In the genomic region with DNA sequence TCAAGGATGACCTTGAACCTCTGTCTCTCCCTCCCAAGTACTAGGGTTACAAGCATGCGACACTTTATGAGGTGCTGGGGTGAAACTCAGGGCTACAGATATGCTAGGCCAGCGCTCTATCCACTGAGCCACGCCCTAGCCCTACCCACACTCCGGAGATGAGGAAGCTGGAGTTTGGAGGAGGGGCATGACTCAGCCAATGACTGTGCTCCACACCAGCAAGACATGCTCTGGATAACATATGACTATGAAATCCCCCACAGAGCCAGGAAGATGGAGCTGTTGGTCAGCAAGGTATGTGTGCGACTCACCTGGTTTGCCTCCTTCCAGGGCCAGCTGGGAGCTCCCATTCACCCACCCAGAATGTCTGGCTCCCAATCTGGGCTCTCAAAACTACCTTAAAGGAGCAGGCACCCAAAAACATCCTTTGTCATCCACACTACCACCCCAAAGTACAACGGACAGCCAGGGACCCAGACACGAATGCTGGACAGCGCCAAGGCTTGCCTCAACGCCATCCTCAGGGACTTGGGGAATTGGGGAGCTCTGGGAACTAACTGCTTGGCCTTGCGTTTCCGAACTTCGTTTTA, we compare ENCODE assay signal across 1 mouse cellular context.
TF ChIP-seq lines count a peak whose summit lies in the region.

No protein-coding gene starts in this region.

TF ChIP-seq in CH12.LX, 34 proteins besides CTCF, POLR2A, EP300 and RAD21:
- TF ChIP-seq NRF1 (IDR thresholded peaks at IDR 0.05; ENCODE audit: low read depth, low read length) (no peak), HCFC1 (IDR thresholded peaks at IDR 0.05; ENCODE audit: low read depth, low read length) (peak; percentile 9; the same call in 1 of the 2 replicates), BHLHE40 (IDR thresholded peaks at IDR 0.05; ENCODE audit: low read depth, low read length) (no peak), NELFE (IDR thresholded peaks at IDR 0.05; ENCODE audit: low read depth, low read length) (peak; percentile 74), ELF1 (IDR thresholded peaks at IDR 0.05; ENCODE audit: low read depth, low read length) (peak; percentile 78), TCF12 (IDR thresholded peaks at IDR 0.05; ENCODE audit: low read depth, low read length) (peak; percentile 45; the same call in 1 of the 2 replicates), ETS1 (conservative IDR thresholded peaks at IDR 0.05; ENCODE audit: low read depth, low read length) (no peak), TBP (conservative IDR thresholded peaks at IDR 0.05; ENCODE audit: low read depth, low read length) (peak; percentile 90), SMC3 (IDR thresholded peaks at IDR 0.05; ENCODE audit: low read depth, low read length) (no peak), CHD1 (IDR thresholded peaks at IDR 0.05; ENCODE audit: low read depth, low read length) (peak; percentile 89; the same call in 1 of the 2 replicates), IRF4 (IDR thresholded peaks at IDR 0.05; ENCODE audit: low read depth, low read length) (no peak), GABPA (IDR thresholded peaks at IDR 0.05; ENCODE audit: insufficient replicate concordance, low read depth, low read length) (no peak), CHD2 (IDR thresholded peaks at IDR 0.05; ENCODE audit: low read length) (no peak), MEF2A (IDR thresholded peaks at IDR 0.05; ENCODE audit: borderline replicate concordance, low read depth, low read length) (no peak), KAT2A (IDR thresholded peaks at IDR 0.05; ENCODE audit: insufficient replicate concordance, low read length) (no peak), MAFK (IDR thresholded peaks at IDR 0.05; ENCODE audit: insufficient replicate concordance, low read length) (no peak), ZC3H11A (IDR thresholded peaks at IDR 0.05; ENCODE audit: low read depth, low read length) (no peak), SIN3A (IDR thresholded peaks at IDR 0.05; ENCODE audit: low read length) (peak; percentile 83), ZKSCAN1 (IDR thresholded peaks at IDR 0.05; ENCODE audit: borderline replicate concordance, low read depth, low read length) (no peak), UBTF (IDR thresholded peaks at IDR 0.05; ENCODE audit: low read depth, low read length) (no peak), JUND (conservative IDR thresholded peaks at IDR 0.05; ENCODE audit: low read depth, low read length) (no peak), MAX (IDR thresholded peaks at IDR 0.05; ENCODE audit: low read length) (no peak; the same call in 1 of the 2 replicates), MAZ (IDR thresholded peaks at IDR 0.05; ENCODE audit: low read depth, low read length) (peak; percentile 64; the same call in 1 of the 2 replicates), USF1 (IDR thresholded peaks at IDR 0.05; ENCODE audit: low read depth, low read length) (no peak), PAX5 (IDR thresholded peaks at IDR 0.05; ENCODE audit: low read length) (no peak), USF2 (conservative IDR thresholded peaks at IDR 0.05; ENCODE audit: low read depth, low read length) (no peak), POLR2AphosphoS2 (IDR thresholded peaks at IDR 0.05; ENCODE audit: low read depth, low read length) (0 out of 2 replicates have a peak, but pooled peaks have one; percentile 64), ZNF384 (IDR thresholded peaks at IDR 0.05; ENCODE audit: low read depth, low read length) (no peak), ZMIZ1 (IDR thresholded peaks at IDR 0.05; ENCODE audit: low read depth, low read length) (peak; percentile 41; the same call in 1 of the 2 replicates), MYC (IDR thresholded peaks at IDR 0.05; ENCODE audit: low read depth, low read length) (peak; percentile 55; the same call in 1 of the 2 replicates), RCOR1 (conservative IDR thresholded peaks at IDR 0.05; ENCODE audit: low read depth, low read length) (no peak), MXI1 (IDR thresholded peaks at IDR 0.05; ENCODE audit: low read depth, low read length) (peak; percentile 77), JUN (IDR thresholded peaks at IDR 0.05; ENCODE audit: insufficient read depth, low read depth, low read length) (no peak), E2F4 (IDR thresholded peaks at IDR 0.05; ENCODE audit: insufficient replicate concordance, low read depth, low read length) (no peak)
